Mouse (Mus musculus) neutrophil, adult 65 days (primary cell): ENCODE data around the gene Serpinh1. TPM values are rescaled to one million over a fixed set of nuclear protein-coding genes. Genes with fewer than 3 reads are reported as not detected.

Experiments
- total RNA-seq: library from RNA; stranded (reverse); gene quantifications from 2 replicates; pipeline ENCODE4 v1.2.4, GENCODE M21; 2023

Serpinh1 gene
- 2.8 and 3.5 TPM in 2 replicates for total RNA-seq

DNA sequence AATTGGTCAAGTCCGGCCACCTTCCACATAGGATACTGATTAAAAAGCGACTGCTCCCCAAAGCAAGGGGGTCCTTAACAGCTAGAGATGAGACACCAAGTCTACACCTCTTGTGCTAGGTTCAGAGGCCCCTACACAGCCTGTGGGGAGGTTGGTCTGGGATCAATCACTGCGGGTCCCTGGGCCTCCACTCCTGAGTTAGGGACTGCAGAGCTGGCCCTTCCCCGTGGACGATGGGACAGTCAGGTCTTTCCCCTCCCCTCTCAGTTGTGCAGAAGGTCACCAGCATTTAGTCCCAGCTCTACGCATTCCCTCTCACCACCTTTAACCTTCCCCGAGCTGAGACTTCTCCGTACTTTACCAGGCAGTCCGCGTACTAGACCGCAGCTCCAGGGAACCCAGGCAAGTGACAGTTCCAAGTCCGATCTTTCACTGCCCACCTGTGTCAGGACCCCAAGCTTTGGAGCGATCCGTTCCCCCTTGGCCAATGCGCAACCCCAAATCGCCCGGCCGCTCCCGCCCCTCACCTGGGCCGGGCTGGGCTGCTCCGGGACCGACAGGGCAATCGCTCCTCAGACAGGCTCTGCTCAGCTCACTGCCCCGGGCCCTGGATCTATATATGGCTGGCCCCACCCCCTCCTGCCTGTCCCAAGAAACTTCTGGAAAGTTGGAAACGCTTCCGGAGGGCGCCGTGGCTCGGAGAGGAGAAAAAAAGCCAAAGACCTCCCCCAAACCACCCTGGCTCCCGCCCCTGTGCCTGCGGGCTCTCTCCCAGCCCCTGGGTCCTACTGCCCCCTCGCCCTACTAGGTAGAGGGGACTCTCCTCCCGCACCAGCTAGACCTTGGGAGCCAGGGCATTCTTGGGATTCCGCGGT is at the start of gene Serpinh1:
Gene Serpinh1, minus strand, starts transcription at position 714 of the 875 bp plus-strand sequence.

DNA sequence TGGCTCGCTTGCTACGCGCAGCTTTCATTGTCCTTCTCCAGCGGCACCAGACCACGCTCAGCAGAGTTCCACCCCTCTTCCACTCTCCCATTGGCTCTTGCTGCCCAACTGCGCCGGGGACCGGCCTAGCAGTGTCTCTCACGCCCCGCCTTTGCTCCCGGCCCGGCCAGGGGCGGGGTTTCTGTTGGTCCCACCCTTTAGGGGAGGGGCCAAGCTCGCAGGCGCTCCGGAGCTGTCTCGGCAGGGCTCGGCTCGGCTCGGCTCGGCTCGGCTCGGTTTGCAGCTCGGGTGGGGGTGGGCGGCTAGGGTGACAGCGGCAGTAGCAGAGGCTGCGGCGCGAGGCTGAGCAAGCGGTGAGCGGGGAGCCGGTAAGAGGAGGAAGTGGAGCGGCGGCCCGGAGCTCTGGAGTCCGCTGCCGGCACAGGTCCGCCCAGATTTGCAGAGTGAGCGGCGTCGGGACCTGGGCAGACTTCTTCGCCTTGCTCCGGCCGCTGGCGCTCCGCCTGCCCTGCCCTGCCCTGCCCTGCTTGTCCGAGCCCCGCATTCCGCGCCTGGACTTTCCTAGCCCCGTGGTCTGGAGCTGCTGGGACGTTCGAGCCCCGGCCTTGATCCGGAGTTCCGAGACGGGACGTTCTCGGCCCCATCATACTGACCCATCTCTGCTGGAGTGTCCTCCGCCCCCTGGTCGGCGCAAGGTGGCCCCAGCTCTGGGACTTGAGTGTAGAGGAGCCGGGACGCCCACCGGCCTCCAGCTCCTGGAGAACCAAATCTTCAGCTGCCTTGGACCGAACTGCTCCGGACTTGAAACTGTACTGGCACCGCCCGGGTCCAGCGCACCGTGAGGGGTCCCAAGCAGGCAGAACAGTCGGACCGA is 28.4 kb upstream of the Serpinh1 start, which contains the start of gene Gdpd5:
Gene Gdpd5, plus strand, starts transcription at position 201 of the 874 bp plus-strand sequence.

Other genes with a start within 250 kb of the Serpinh1 start
- 91.2 and 126 TPM in 2 replicates for gene Uvrag, start 212.1 kb downstream of the Serpinh1 start, total RNA-seq
- gene Dgat2, start 170.5 kb downstream of the Serpinh1 start, total RNA-seq = 76.0 and 92.3 TPM in 2 replicates
- 12.1 and 13.9 TPM in 2 replicates for gene Mogat2, start 114.6 kb downstream of the Serpinh1 start, total RNA-seq
- 3.2 and 3.8 TPM in 2 replicates for gene Map6, start 85.8 kb downstream of the Serpinh1 start, total RNA-seq
- gene Gdpd5, start 28.2 kb upstream of the Serpinh1 start, total RNA-seq = 1.1 and 1.2 TPM in 2 replicates
- 1.4 TPM in 1 of 2 replicates, not detected in the other for gene Klhl35, start 112.8 kb upstream of the Serpinh1 start, total RNA-seq
- 304 and 344 TPM in 2 replicates for gene Rps3, start 130.5 kb upstream of the Serpinh1 start, total RNA-seq
- gene Arrb1, start 182.2 kb upstream of the Serpinh1 start, total RNA-seq = 142 and 180 TPM in 2 replicates